Mouse (Mus musculus) forebrain, embryonic 10.5 days (tissue): ENCODE data around the gene Slc6a12. TPM values are rescaled to one million over a fixed set of nuclear protein-coding genes. Genes with fewer than 3 reads are reported as not detected.
A peak's percentile ranks its signal among the peaks of the same experiment; 100 is the strongest.

Source experiments
- DNase-seq: peaks from one replicate; pipeline ENCODE4 v3.0.0-alpha.2; 2017; ENCODE audit warnings: low spot score; ENCODE audit errors: extremely low spot score
- H3K27ac ChIP-seq: fragments of 300-500 bp; sonication (generic); 2 replicates; pipeline ENCODE4 v1.5.1; 2016; ENCODE audit warnings: mild to moderate bottlenecking
- H3K27me3 ChIP-seq: fragments of 300-500 bp; sonication (generic); 2 replicates; pipeline ENCODE4 v1.6.1; 2016; ENCODE audit warnings: mild to moderate bottlenecking; ENCODE audit not compliant: poor library complexity, severe bottlenecking
- H3K36me3 ChIP-seq: fragments of 300-500 bp; sonication (generic); replicated peaks from 2 replicates; pipeline ENCODE4 v1.6.1; 2016; ENCODE audit warnings: mild to moderate bottlenecking, moderate library complexity
- H3K4me1 ChIP-seq: fragments of 300-500 bp; sonication (generic); 2 replicates; pipeline ENCODE4 v1.6.1; 2016
- H3K4me3 ChIP-seq: fragments of 300-500 bp; sonication (generic); 2 replicates; pipeline ENCODE4 v1.5.1; 2016; ENCODE audit warnings: mild to moderate bottlenecking, moderate library complexity
- H3K9me3 ChIP-seq: fragments of 300-500 bp; sonication (generic); 2 replicates; pipeline ENCODE4 v1.6.1; 2016; ENCODE audit warnings: mild to moderate bottlenecking, moderate library complexity
- WGBS: fragments of 180-500 bp; shearing (Covaris S2); methylation state at CpG from one replicate; pipeline ENCODE4 v1.1.7; 2016; 5-methylcytosine and 5-hydroxymethylcytosine counted together
- polyA plus RNA-seq: library from polyadenylated mRNA; unstranded; fragments of >200 nt; fragmentation: Nextera tagmentation; extraction: Ambion mirVana; gene quantifications from 2 replicates; pipeline ENCODE4 v1.2.1, GENCODE M21; 2016

Slc6a12 gene
- polyA plus RNA-seq, result 0.19 TPM in 1 of 2 replicates, not detected in the other

- Histone ChIP-seq H3K27ac (no peak within 1 kb of the TSS), H3K36me3 (no peaks in the 10 kb centered on the region), H3K27me3 (peaks cover 49% of the 10 kb centered on the region), H3K4me3 (no peak within 1 kb of the TSS), H3K4me1 (peaks cover 29% of the 10 kb centered on the region), H3K9me3 (no peaks in the 10 kb centered on the region)
- 79% methylated on average over 15 of the region's 15 CpGs for WGBS
- no peak for DNase-seq
Measured at GRCm38 (mm10) chr6:121343026-121343770, at the start of gene Slc6a12. Slc6a12 (plus strand) TSS chr6:121343076.

- Histone ChIP-seq H3K27me3 (peaks cover 7% of the 10 kb centered on the region), H3K4me1 (peaks cover 25% of the 10 kb centered on the region), H3K4me3 (no peak overlapping the region), H3K27ac (no peak overlapping the region), H3K36me3 (no peaks in the 10 kb centered on the region), H3K9me3 (no peaks in the 10 kb centered on the region)
- no peak for DNase-seq
- WGBS, result 67% methylated on average over 7 of the region's 7 CpGs
Measured at GRCm38 (mm10) chr6:121299317-121299716, 43.6 kb upstream of the Slc6a12 start.

- WGBS, result 3% methylated on average over 11 of the region's 11 CpGs
- no peaks in the 10 kb centered on the region for H3K9me3 ChIP-seq
- H3K4me1 ChIP-seq, result peaks cover 25% of the 10 kb centered on the region
- H3K27me3 ChIP-seq, result peaks cover 7% of the 10 kb centered on the region
- H3K27ac ChIP-seq, result peak within 1 kb of the TSS; percentile 51
- no peaks in the 10 kb centered on the region for H3K36me3 ChIP-seq
- DNase-seq, result peak; percentile 62
- H3K4me3 ChIP-seq, result peak within 1 kb of the TSS; percentile 21; the same call in 1 of the 2 replicates
Measured at GRCm38 (mm10) chr6:121299954-121300353, 42.9 kb upstream of the Slc6a12 start, which contains the start of gene Slc6a13. Slc6a13 (plus strand) TSS chr6:121300227.

GRCm38 (mm10) chr6:121300504-121300903, 42.4 kb upstream of the Slc6a12 start:
- no peak for DNase-seq
- H3K27ac ChIP-seq, result peak overlapping the region; percentile 51; the same call in 1 of the 2 replicates
- H3K4me1 ChIP-seq, result peaks cover 25% of the 10 kb centered on the region
- peak overlapping the region; percentile 21; the same call in 1 of the 2 replicates for H3K4me3 ChIP-seq
- H3K27me3 ChIP-seq, result peaks cover 7% of the 10 kb centered on the region
- no peaks in the 10 kb centered on the region for H3K9me3 ChIP-seq
- no peaks in the 10 kb centered on the region for H3K36me3 ChIP-seq
- 68% methylated on average over 9 of the region's 9 CpGs for WGBS

- Histone ChIP-seq H3K36me3 (no peaks in the 10 kb centered on the region), H3K27ac (no peak overlapping the region), H3K4me1 (peaks cover 25% of the 10 kb centered on the region), H3K9me3 (no peaks in the 10 kb centered on the region), H3K4me3 (no peak overlapping the region), H3K27me3 (peaks cover 7% of the 10 kb centered on the region)
- DNase-seq, result no peak
- 75% methylated on average over 10 of the region's 10 CpGs for WGBS
Measured at GRCm38 (mm10) chr6:121303466-121304220, 39.2 kb upstream of the Slc6a12 start.

GRCm38 (mm10) chr6:121304630-121305029, 38.2 kb upstream of the Slc6a12 start:
- Histone ChIP-seq H3K36me3 (no peaks in the 10 kb centered on the region), H3K4me3 (no peak overlapping the region), H3K27me3 (peaks cover 4% of the 10 kb centered on the region; the same call in 1 of the 2 replicates), H3K4me1 (peaks cover 19% of the 10 kb centered on the region), H3K27ac (no peak overlapping the region), H3K9me3 (no peaks in the 10 kb centered on the region)
- WGBS, result 85% methylated on average over 9 of the region's 9 CpGs
- DNase-seq, result no peak

- no peaks in the 10 kb centered on the region for H3K9me3 ChIP-seq
- H3K27ac ChIP-seq, result no peak overlapping the region
- no peaks in the 10 kb centered on the region for H3K36me3 ChIP-seq
- no peak for DNase-seq
- H3K27me3 ChIP-seq, result peaks cover 4% of the 10 kb centered on the region; the same call in 1 of the 2 replicates
- H3K4me3 ChIP-seq, result no peak overlapping the region
- WGBS, result 88% methylated on average over 3 of the region's 3 CpGs
- H3K4me1 ChIP-seq, result peaks cover 10% of the 10 kb centered on the region
Measured at GRCm38 (mm10) chr6:121305571-121305970, 37.3 kb upstream of the Slc6a12 start.

- no peak for DNase-seq
- H3K36me3 ChIP-seq, result no peaks in the 10 kb centered on the region
- H3K4me3 ChIP-seq, result no peak overlapping the region
- no peaks in the 10 kb centered on the region for H3K27me3 ChIP-seq
- H3K9me3 ChIP-seq, result no peaks in the 10 kb centered on the region
- 84% methylated on average over 6 of the region's 6 CpGs for WGBS
- no peak overlapping the region for H3K27ac ChIP-seq
- H3K4me1 ChIP-seq, result no peaks in the 10 kb centered on the region
Measured at GRCm38 (mm10) chr6:121310984-121311383, 31.9 kb upstream of the Slc6a12 start.

- no peak for DNase-seq
- Histone ChIP-seq H3K4me3 (no peak overlapping the region), H3K4me1 (no peaks in the 10 kb centered on the region), H3K27me3 (no peaks in the 10 kb centered on the region), H3K36me3 (no peaks in the 10 kb centered on the region), H3K9me3 (no peaks in the 10 kb centered on the region), H3K27ac (no peak overlapping the region)
- 68% methylated on average over 6 of the region's 6 CpGs for WGBS
Measured at GRCm38 (mm10) chr6:121319099-121319498, 23.8 kb upstream of the Slc6a12 start.

GRCm38 (mm10) chr6:121322381-121323110, 20.3 kb upstream of the Slc6a12 start:
- DNase-seq, result no peak
- H3K27ac ChIP-seq, result no peak overlapping the region
- no peak overlapping the region for H3K4me3 ChIP-seq
- H3K9me3 ChIP-seq, result no peaks in the 10 kb centered on the region
- peaks cover 17% of the 10 kb centered on the region for H3K4me1 ChIP-seq
- WGBS, result 85% methylated on average over 9 of the region's 9 CpGs
- H3K36me3 ChIP-seq, result no peaks in the 10 kb centered on the region
- no peaks in the 10 kb centered on the region for H3K27me3 ChIP-seq

- no peak overlapping the region for H3K27ac ChIP-seq
- no peak overlapping the region for H3K4me3 ChIP-seq
- H3K4me1 ChIP-seq, result peaks cover 39% of the 10 kb centered on the region
- H3K27me3 ChIP-seq, result peaks cover 9% of the 10 kb centered on the region; the same call in 1 of the 2 replicates
- no peak for DNase-seq
- 80% methylated on average over 3 of the region's 3 CpGs for WGBS
- H3K9me3 ChIP-seq, result no peaks in the 10 kb centered on the region
- no peaks in the 10 kb centered on the region for H3K36me3 ChIP-seq
Measured at GRCm38 (mm10) chr6:121325298-121325697, 17.6 kb upstream of the Slc6a12 start.

- H3K4me1 ChIP-seq, result peaks cover 42% of the 10 kb centered on the region
- no peaks in the 10 kb centered on the region for H3K9me3 ChIP-seq
- H3K27ac ChIP-seq, result no peak overlapping the region
- WGBS, result 74% methylated on average over 9 of the region's 9 CpGs
- no peak for DNase-seq
- H3K36me3 ChIP-seq, result no peaks in the 10 kb centered on the region
- H3K27me3 ChIP-seq, result peaks cover 9% of the 10 kb centered on the region; the same call in 1 of the 2 replicates
- no peak overlapping the region for H3K4me3 ChIP-seq
Measured at GRCm38 (mm10) chr6:121325740-121326139, 17.1 kb upstream of the Slc6a12 start.
